In genomic region chr11:76255431-76256001, GRCm38 (mm10) we compare ENCODE assay signal across 10 mouse cellular contexts. TPM values are rescaled to one million over a fixed set of nuclear protein-coding genes. Genes with fewer than 3 reads are reported as not detected.
A peak's percentile ranks its signal among the peaks of the same experiment; 100 is the strongest.
DNase-seq lines count a peak whose midpoint lies in the region; ATAC-seq and TF ChIP-seq lines count a peak whose summit lies in the region.
"Had no signal": no experiment of that assay in that cellular context is flagged by ENCODE, and none has a peak within 500 bp of the region (broad histone marks: within the 10 kb centered on the region; RNA-seq: fewer than 3 reads in every experiment).

No protein-coding gene starts in this region.

- H3K27me3 ChIP-seq in hindbrain, postnatal 0 days (ENCODE audit: insufficient read depth, low read length) = no peaks in the 10 kb centered on the region
- H3K27me3 ChIP-seq in hindbrain, embryonic 11.5 days (ENCODE audit: control insufficient read depth, insufficient read depth, low read length) = no peaks in the 10 kb centered on the region
- H3K27me3 ChIP-seq: neural tube, embryonic 12.5 days; Patski had no signal

- peaks cover 6% of the 10 kb centered on the region for H3K4me1 ChIP-seq in hindbrain, postnatal 0 days (ENCODE audit: insufficient read depth, low read length)
- peaks cover 8% of the 10 kb centered on the region for H3K4me1 ChIP-seq in hindbrain, embryonic 11.5 days (replicated peaks; ENCODE audit: control insufficient read depth, insufficient read depth, low read length)

- 0 out of 2 replicates have a peak, but pooled peaks cover 4% of the 10 kb centered on the region for H3K36me3 ChIP-seq in hindbrain, postnatal 0 days (ENCODE audit: insufficient read depth, low read length)
- no peaks in the 10 kb centered on the region for H3K36me3 ChIP-seq in hindbrain, embryonic 11.5 days (ENCODE audit: control insufficient read depth, insufficient read depth, low read length)

- ATAC-seq in hindbrain, postnatal 0 days = no peak
- no peak for ATAC-seq in hindbrain, embryonic 11.5 days (ENCODE audit: low FRiP score)
- ATAC-seq: Patski had no signal

- no peaks in the 10 kb centered on the region for H3K9me3 ChIP-seq in hindbrain, postnatal 0 days (ENCODE audit: low read length)
- no peaks in the 10 kb centered on the region for H3K9me3 ChIP-seq in hindbrain, embryonic 11.5 days (ENCODE audit: control insufficient read depth, low read length)
- H3K9me3 ChIP-seq: neural tube, embryonic 12.5 days had no signal

- no peak overlapping the region for H3K4me2 ChIP-seq in hindbrain, postnatal 0 days (ENCODE audit: low read depth, low read length)
- no peak overlapping the region for H3K4me2 ChIP-seq in hindbrain, embryonic 11.5 days (replicated peaks; ENCODE audit: low read depth, low read length)
- H3K4me2 ChIP-seq: neural tube, embryonic 12.5 days had no signal

- no peak overlapping the region for H3K4me3 ChIP-seq in hindbrain, postnatal 0 days (ENCODE audit: low read length)
- no peak overlapping the region for H3K4me3 ChIP-seq in hindbrain, embryonic 11.5 days (ENCODE audit: low read depth, low read length)
- H3K4me3 ChIP-seq: neural tube, embryonic 12.5 days had no signal

- H3K27ac ChIP-seq in hindbrain, postnatal 0 days = peak overlapping the region; percentile 32; the same call in 1 of the 2 replicates
- H3K27ac ChIP-seq in hindbrain, embryonic 11.5 days (ENCODE audit: low read depth, low read length) = no peak overlapping the region

- TF ChIP-seq CTCF in hindbrain, postnatal 0 days (IDR thresholded peaks at IDR 0.05; ENCODE audit: low read depth) = no peak

- DNase-seq in hindbrain, postnatal 0 days (ENCODE audit: low spot score) = peak; percentile 65
- DNase-seq in hindbrain, embryonic 11.5 days (ENCODE audit: low spot score) = no peak
- peak; percentile 66 for DNase-seq in Muller cell, postnatal 12 days (ENCODE audit: inconsistent ontology term)
- peak; percentile 92 for DNase-seq in cerebellum, adult 11-12 months
- DNase-seq in layer of hippocampus, adult 9-10 months (ENCODE audit: low spot score) = peak; percentile 45
- no peak for DNase-seq in natural killer cell, adult 2 months (ENCODE audit: low spot score in 2 of 2)
- DNase-seq in gastrocnemius, postnatal 25 days = no peak
- DNase-seq: kidney, adult 2 months had no signal

- H3K9ac ChIP-seq in hindbrain, postnatal 0 days (replicated peaks; ENCODE audit: low read length) = no peak overlapping the region
- H3K9ac ChIP-seq in hindbrain, embryonic 11.5 days (ENCODE audit: low read depth, low read length) = no peak overlapping the region
- H3K9ac ChIP-seq: neural tube, embryonic 12.5 days had no signal

- WGBS in hindbrain, postnatal 0 days = 55% methylated on average over 4 of the region's 4 CpGs
- WGBS in hindbrain, embryonic 11.5 days = 65% methylated on average over 4 of the region's 4 CpGs

RNA-seq across cellular contexts. Expression of gene Glod4, which starts 12.0 kb away (rescaled TPM):
- total RNA-seq in hindbrain, postnatal 0 days (2014; rRNA removed) = 34.2 and 39.8 TPM in 2 replicates
- polyA plus RNA-seq in hindbrain, postnatal 0 days (2015; fragmentation: Nextera tagmentation; extraction: Ambion mirVana) = 116 and 118 TPM in 2 replicates
- polyA plus RNA-seq in hindbrain, embryonic 11.5 days (2014; fragmentation: Nextera tagmentation; extraction: Ambion mirVana) = 132 and 140 TPM in 2 replicates
- 10 to 100 TPM; 19.7 to 20.4 TPM for total RNA-seq in gastrocnemius, postnatal 25 days (2021)

RNA-seq across cellular contexts. Expression of gene Mrm3, which starts 12.0 kb away (rescaled TPM):
- 11.9 and 19.2 TPM in 2 replicates for total RNA-seq in hindbrain, postnatal 0 days (2014; rRNA removed)
- 22.5 and 22.8 TPM in 2 replicates for polyA plus RNA-seq in hindbrain, postnatal 0 days (2015; fragmentation: Nextera tagmentation; extraction: Ambion mirVana)
- polyA plus RNA-seq in hindbrain, embryonic 11.5 days (2014; fragmentation: Nextera tagmentation; extraction: Ambion mirVana) = 21.9 and 22.4 TPM in 2 replicates
- total RNA-seq in gastrocnemius, postnatal 25 days (2021) = 10 to 100 TPM; 11.9 to 13.7 TPM

RNA-seq across cellular contexts. Expression of gene Gemin4, which starts 38.1 kb away (rescaled TPM):
- 14.8 and 17.4 TPM in 2 replicates for total RNA-seq in hindbrain, postnatal 0 days (2014; rRNA removed)
- 7.0 and 9.3 TPM in 2 replicates for polyA plus RNA-seq in hindbrain, postnatal 0 days (2015; fragmentation: Nextera tagmentation; extraction: Ambion mirVana)
- 31.4 and 36.8 TPM in 2 replicates for polyA plus RNA-seq in hindbrain, embryonic 11.5 days (2014; fragmentation: Nextera tagmentation; extraction: Ambion mirVana)
- total RNA-seq in gastrocnemius, postnatal 25 days (2021) = 1 to 10 TPM; 1.4 to 1.5 TPM

RNA-seq across cellular contexts. Expression of gene Dbil5, which starts 38.1 kb away (rescaled TPM):
- total RNA-seq in hindbrain, postnatal 0 days (2014; rRNA removed) = not detected in 2 replicates
- 0.34 and 0.54 TPM in 2 replicates for polyA plus RNA-seq in hindbrain, postnatal 0 days (2015; fragmentation: Nextera tagmentation; extraction: Ambion mirVana)
- polyA plus RNA-seq in hindbrain, embryonic 11.5 days (2014; fragmentation: Nextera tagmentation; extraction: Ambion mirVana) = 0.66 TPM in 1 of 2 replicates, not detected in the other
- under 1 TPM in 1 of 2 experiments, not detected in 1; 0.51 TPM for total RNA-seq in gastrocnemius, postnatal 25 days (2021)

Comparison
In these comparisons a context has a peak if more than half of its experiments do, and no peak if none do; other contexts are left out.
1. DNase-seq: peak in hindbrain, postnatal 0 days (single experiment), Muller cell, postnatal 12 days (single experiment), cerebellum, adult 11-12 months (single experiment) and layer of hippocampus, adult 9-10 months (single experiment); none in hindbrain, embryonic 11.5 days (single experiment), natural killer cell, adult 2 months (0 of 2) and gastrocnemius, postnatal 25 days (single experiment).